Mouse (Mus musculus) mouse trophoblast stem cell (cell line): ENCODE data around the gene Shisa9.

Experiments
- in situ Hi-C, 2 experiments: fragments of 300-500 bp; cut with MseI, MboI; formaldehyde crosslinking; loops; 2 replicates in 1 of 2; 3 replicates in 1 of 2; pipeline ENCODE4 v1.15.1; 2025

Shisa9 gene

GRCm38 (mm10) chr16:12309826-12310225 lies 325.9 kb downstream of the Shisa9 start:
- in situ Hi-C loops = no loop called here

GRCm38 (mm10) chr16:12315627-12316026 lies 331.7 kb downstream of the Shisa9 start:
- in situ Hi-C loops = loop anchor here in 1 of 2 experiments (5.0 kb wide), 1 partner anchor 37 kb away; no protein-coding TSS in a partner anchor
